Mouse (Mus musculus) midbrain, postnatal 0 days (tissue): ENCODE results near the gene Lrrc4b. TPM values are rescaled to one million over a fixed set of nuclear protein-coding genes. Genes with fewer than 3 reads are reported as not detected.

Experiments used
- ATAC-seq: fragments of 200-750 bp; cut with Nextera tagmentation; 2 replicates; pipeline ENCODE4 v1.8.0; 2017; ENCODE audit warnings: moderate number of reproducible peaks, mild to moderate bottlenecking, moderate TSS enrichment, moderate library complexity; ENCODE audit not compliant: low FRiP score
- DNase-seq: peaks from one replicate; pipeline ENCODE4 v3.0.0-alpha.2; 2015; ENCODE audit warnings: low spot score
- H3K27ac ChIP-seq: fragments of 300-500 bp; sonication (generic); 2 replicates; pipeline ENCODE4 v1.5.1; 2014; ENCODE audit warnings: low read depth, mild to moderate bottlenecking, low read length, mixed read lengths
- H3K27me3 ChIP-seq: fragments of 300-500 bp; sonication (generic); 2 replicates; pipeline ENCODE4 v1.6.1; 2014; ENCODE audit warnings: low read length, control low read depth, mixed read lengths; ENCODE audit not compliant: insufficient read depth
- H3K36me3 ChIP-seq: fragments of 300-500 bp; sonication (generic); 2 replicates; pipeline ENCODE4 v1.6.1; 2014; ENCODE audit warnings: low read length, control low read depth, mixed read lengths; ENCODE audit not compliant: insufficient read depth
- H3K4me1 ChIP-seq: fragments of 300-500 bp; sonication (generic); 2 replicates; pipeline ENCODE4 v1.6.1; 2014; ENCODE audit warnings: mild to moderate bottlenecking, control low read depth, antibody characterized with exemption, low read length, mixed read lengths; ENCODE audit not compliant: insufficient read depth
- H3K4me2 ChIP-seq: fragments of 300-500 bp; sonication (generic); 2 replicates; pipeline ENCODE4 v1.6.1; 2014; ENCODE audit warnings: low read depth, mild to moderate bottlenecking, low read length, mixed read lengths; ENCODE audit not compliant: poor library complexity, severe bottlenecking
- H3K4me3 ChIP-seq: fragments of 300-500 bp; sonication (generic); 2 replicates; pipeline ENCODE4 v1.5.1; 2014; ENCODE audit warnings: low read depth, mild to moderate bottlenecking, low read length, moderate library complexity
- H3K9ac ChIP-seq: fragments of 300-500 bp; sonication (generic); replicated peaks from 2 replicates; pipeline ENCODE4 v1.6.1; 2014; ENCODE audit warnings: mild to moderate bottlenecking, low read length, moderate library complexity, mixed read lengths; ENCODE audit not compliant: poor library complexity, severe bottlenecking
- H3K9me3 ChIP-seq: fragments of 300-500 bp; sonication (generic); 2 replicates; pipeline ENCODE4 v1.6.1; 2016; ENCODE audit warnings: low read length, control low read depth
- CTCF ChIP-seq: IDR thresholded peaks from 2 replicates; pipeline ENCODE4 v1.5.1; 2016; ENCODE audit warnings: antibody characterized with exemption, mild to moderate bottlenecking
- WGBS: fragments of 180-500 bp; shearing (Covaris S2); extraction: QIAGEN DNeasy Blood & Tissue Kit; methylation state at CpG from one replicate; pipeline ENCODE4 v1.1.7; 2014; 5-methylcytosine and 5-hydroxymethylcytosine counted together
- polyA plus RNA-seq: library from polyadenylated mRNA; unstranded; fragments of >200 nt; fragmentation: Nextera tagmentation; extraction: Ambion mirVana; gene quantifications from 2 replicates; pipeline ENCODE4 v1.2.1, GENCODE M21; 2015
- total RNA-seq: library from RNA; depleted of rRNA; stranded (reverse); fragments of >200 nt; gene quantifications from 2 replicates; pipeline ENCODE4 v1.2.3, GENCODE M21; 2014

The Lrrc4b gene
- total and polyA plus RNA-seq, 2 experiments from 2014 or later: 26.9 to 657 TPM

- H3K4me3 ChIP-seq: no peak overlapping the region
- TF ChIP-seq CTCF: 0 out of 2 replicates have a peak, but pooled peaks have one; percentile 9
- H3K27me3 ChIP-seq: no peaks in the 10 kb centered on the region
- H3K4me1 ChIP-seq: no peaks in the 10 kb centered on the region
- H3K9me3 ChIP-seq: no peaks in the 10 kb centered on the region
- no peaks in the 10 kb centered on the region for H3K36me3 ChIP-seq
- ATAC-seq (no peak), DNase-seq (no peak)
- WGBS: 91% methylated on average over 4 of the region's 4 CpGs
- no peak overlapping the region for H3K9ac ChIP-seq
- H3K4me2 ChIP-seq: no peak overlapping the region
- H3K27ac ChIP-seq: no peak overlapping the region
These were observed 17.7 kb upstream of the Lrrc4b start for GRCm38 (mm10) chr7:44411144-44411543.

GRCm38 (mm10) chr7:44413307-44413706 is 15.5 kb upstream of the Lrrc4b start:
- no peak overlapping the region for H3K4me3 ChIP-seq
- no peaks in the 10 kb centered on the region for H3K9me3 ChIP-seq
- H3K9ac ChIP-seq: no peak overlapping the region
- H3K4me2 ChIP-seq: no peak overlapping the region
- WGBS: 85% methylated on average over 6 of the region's 6 CpGs
- H3K36me3 ChIP-seq: no peaks in the 10 kb centered on the region
- H3K27ac ChIP-seq: no peak overlapping the region
- H3K27me3 ChIP-seq: no peaks in the 10 kb centered on the region
- no peak for ATAC-seq
- TF ChIP-seq CTCF: no peak
- no peak for DNase-seq
- H3K4me1 ChIP-seq: no peaks in the 10 kb centered on the region

GRCm38 (mm10) chr7:44427666-44428065 is 1.2 kb upstream of the Lrrc4b start:
- peak; percentile 0; the same call in 1 of the 2 replicates for ATAC-seq
- Histone ChIP-seq H3K9me3 (no peaks in the 10 kb centered on the region), H3K4me1 (peaks cover 34% of the 10 kb centered on the region), H3K4me2 (peak overlapping the region; percentile 91), H3K36me3 (no peaks in the 10 kb centered on the region), H3K9ac (peak overlapping the region; percentile 45), H3K27me3 (no peaks in the 10 kb centered on the region), H3K4me3 (peak overlapping the region; percentile 82; the same call in 1 of the 2 replicates), H3K27ac (peak overlapping the region; percentile 100)
- 8% methylated on average over 8 of the region's 8 CpGs for WGBS
- no peak for DNase-seq
- no peak for TF ChIP-seq CTCF

GRCm38 (mm10) chr7:44428171-44428950 is 457 bp upstream of the Lrrc4b start:
- Histone ChIP-seq H3K27me3 (no peaks in the 10 kb centered on the region), H3K4me3 (peak overlapping the region; percentile 82), H3K9ac (peak overlapping the region; percentile 96), H3K4me2 (peak overlapping the region; percentile 91), H3K36me3 (no peaks in the 10 kb centered on the region), H3K27ac (peak overlapping the region; percentile 100), H3K4me1 (peaks cover 36% of the 10 kb centered on the region), H3K9me3 (no peaks in the 10 kb centered on the region)
- WGBS: 1% methylated on average over 14 of the region's 38 CpGs
- DNase-seq (peak; percentile 78), ATAC-seq (peak; percentile 47)
- TF ChIP-seq CTCF: no peak

GRCm38 (mm10) chr7:44429534-44430488 is 993 bp downstream of the Lrrc4b start:
- peak overlapping the region; percentile 82 for H3K4me3 ChIP-seq
- H3K9ac ChIP-seq: peak overlapping the region; percentile 96
- WGBS: under 1% methylated on average over 28 of the region's 32 CpGs
- H3K4me2 ChIP-seq: peak overlapping the region; percentile 91
- H3K36me3 ChIP-seq: no peaks in the 10 kb centered on the region; the same call in 1 of the 2 replicates
- peak overlapping the region; percentile 100 for H3K27ac ChIP-seq
- H3K4me1 ChIP-seq: peaks cover 36% of the 10 kb centered on the region
- no peak for TF ChIP-seq CTCF
- peak; percentile 22 for ATAC-seq
- peak; percentile 72 for DNase-seq
- H3K9me3 ChIP-seq: no peaks in the 10 kb centered on the region
- no peaks in the 10 kb centered on the region for H3K27me3 ChIP-seq
